Mouse (Mus musculus) skeletal muscle tissue, adult 2 months (tissue): Measurements from ENCODE around the gene Olfr1348.
"Not testable (repeated sequence)": the region's sequence is repeated elsewhere in the genome, so short reads cannot be mapped to it uniquely, and the experiment has no call there.

Experiments
- DNase-seq: peaks from one replicate; pipeline ENCODE4 v3.0.0-alpha.2; 2012; ENCODE audit warnings: low read depth, low spot score

Olfr1348 gene

GRCm38 (mm10) chr7:6508648-6509047 is at the start of gene Olfr1348:
TSS of gene Olfr1348 (minus strand) at chr7:6508748.
- DNase-seq, result no peak

DNA sequence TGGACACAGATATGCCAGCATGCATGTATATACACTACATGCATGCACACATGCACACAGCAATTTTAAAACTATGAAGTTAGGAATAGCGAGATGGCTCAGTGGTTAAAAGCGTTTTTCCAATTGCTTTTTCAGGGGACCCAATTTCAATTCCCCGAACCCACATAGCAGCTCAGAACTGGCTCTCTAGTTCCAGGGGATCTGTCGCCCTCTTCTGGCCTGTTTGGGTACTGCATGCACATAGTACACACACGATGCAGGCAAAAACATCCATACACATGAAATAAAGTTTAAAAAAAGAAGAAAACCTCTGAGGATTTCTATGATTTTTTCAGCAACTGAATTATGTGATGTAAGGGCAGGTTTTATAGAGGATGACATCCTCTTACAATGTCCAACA is 17.6 kb upstream of the Olfr1348 start:
- DNase-seq, result no peak

DNA sequence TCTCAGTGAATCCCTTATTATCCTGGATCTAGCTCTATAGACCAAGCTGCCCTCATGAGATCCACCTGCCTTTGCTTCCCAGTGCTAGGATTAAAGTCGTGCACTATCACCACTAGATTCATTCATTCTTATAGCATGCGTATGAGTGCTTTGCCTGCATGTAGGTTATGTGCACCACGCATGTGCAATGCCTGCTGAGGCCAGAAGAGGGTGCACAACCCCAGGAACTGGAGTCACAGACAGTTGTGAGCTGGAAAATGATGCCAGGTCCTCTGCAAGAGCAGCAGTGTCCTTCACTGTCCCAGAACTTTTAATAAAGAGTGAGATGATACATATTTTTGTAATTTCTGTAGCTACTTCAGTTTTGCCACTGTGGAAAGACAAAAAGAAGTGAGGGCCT is 16.5 kb upstream of the Olfr1348 start:
- no peak for DNase-seq

- no peak for DNase-seq
Measured at GRCm38 (mm10) chr7:6522850-6523249, 14.3 kb upstream of the Olfr1348 start, which contains the start of gene Olfr1349. TSS of gene Olfr1349 (minus strand) at chr7:6522950.

GRCm38 (mm10) chr7:6521666-6522065 is 13.1 kb upstream of the Olfr1348 start:
- DNase-seq, result no peak

DNA sequence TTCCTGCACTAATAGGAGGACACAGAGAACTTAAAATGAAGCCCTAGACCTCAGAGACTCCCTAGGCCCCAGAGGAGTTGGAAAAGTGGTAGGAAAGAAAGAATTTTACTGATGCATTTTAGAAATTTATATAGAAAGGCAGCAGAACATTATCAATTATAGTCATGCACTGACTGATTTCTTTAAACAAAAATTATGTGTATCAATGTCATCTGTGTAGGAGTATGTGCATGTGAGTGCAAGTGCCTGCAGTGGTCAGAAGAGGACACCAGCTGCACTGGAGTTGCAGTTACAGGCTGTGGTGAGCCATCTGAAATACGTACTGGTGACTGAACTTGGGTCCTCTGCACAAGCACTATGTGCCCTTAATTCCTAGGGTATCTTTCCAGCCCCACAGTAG is 8.9 kb downstream of the Olfr1348 start, which contains the start of gene Olfr1347:
TSS of gene Olfr1347 (minus strand) at position 101 of the 400 bp plus-strand sequence.
- DNase-seq, result no peak

GRCm38 (mm10) chr7:6486841-6487240 is 21.7 kb downstream of the Olfr1348 start, which contains the start of gene Olfr5:
TSS of gene Olfr5 (minus strand) at chr7:6486941.
- DNase-seq, result no peak

DNA sequence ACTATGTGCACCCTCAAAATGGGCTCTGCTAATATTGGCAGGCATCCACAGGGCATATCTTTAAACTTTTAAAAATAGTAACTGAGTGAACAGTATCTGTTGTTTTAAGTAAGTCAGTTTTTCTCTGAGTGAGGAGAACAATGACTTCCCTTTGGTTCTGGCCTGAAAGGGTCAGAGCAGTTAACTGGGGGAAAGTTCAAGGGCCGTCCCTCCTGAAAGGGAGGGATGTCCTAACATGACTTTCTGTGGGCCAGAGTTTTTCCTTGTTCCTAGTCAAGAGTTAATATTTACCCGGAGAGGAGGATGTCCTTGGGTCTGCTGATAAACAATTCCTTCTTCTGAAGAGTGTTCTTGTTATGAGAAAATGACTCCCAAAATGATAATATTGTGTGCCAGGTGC is 30.9 kb downstream of the Olfr1348 start:
- DNase-seq, result not testable (repeated sequence)

DNA sequence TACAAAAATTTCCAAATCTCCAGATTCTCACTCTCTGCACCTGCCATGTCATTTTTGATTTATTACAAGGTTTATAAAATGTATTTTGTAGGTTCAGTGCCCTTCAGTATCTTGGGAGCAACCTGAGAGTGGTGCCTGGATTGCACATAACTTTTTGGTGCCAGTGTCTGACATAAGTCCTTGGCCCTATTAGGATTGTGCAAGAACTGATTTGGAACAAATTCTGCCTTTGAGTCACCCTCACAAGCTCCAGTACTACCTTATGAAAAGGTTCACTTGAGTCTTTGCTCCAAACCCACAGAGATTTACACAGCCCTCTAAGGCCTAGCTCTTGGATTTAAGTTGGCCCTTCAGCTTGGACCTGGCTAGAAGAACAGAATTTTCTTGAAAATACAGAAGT is 41.6 kb downstream of the Olfr1348 start, which contains the start of gene Olfr1346:
TSS of gene Olfr1346 (plus strand) at position 151 of the 400 bp plus-strand sequence.
- no peak for DNase-seq

DNA sequence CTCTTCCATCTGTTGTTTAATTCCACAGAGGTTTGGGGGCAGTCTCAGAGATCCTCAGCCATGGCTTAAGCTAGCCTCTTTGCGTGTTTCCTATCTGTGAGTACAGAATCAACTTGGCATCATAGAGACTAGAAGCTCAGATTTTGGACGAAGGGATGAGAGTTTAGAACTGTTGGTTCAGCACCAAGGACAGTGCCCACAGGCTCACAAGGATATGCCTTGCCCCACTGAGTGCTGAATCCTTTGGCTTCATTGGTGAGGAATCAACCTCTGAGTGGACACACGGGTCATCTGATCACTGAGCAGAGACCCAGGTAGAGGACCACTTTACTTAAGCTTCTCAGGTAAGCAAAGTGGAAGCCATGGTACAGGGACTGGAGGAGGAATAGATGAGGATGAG is 52.1 kb downstream of the Olfr1348 start:
- DNase-seq, result no peak

DNA sequence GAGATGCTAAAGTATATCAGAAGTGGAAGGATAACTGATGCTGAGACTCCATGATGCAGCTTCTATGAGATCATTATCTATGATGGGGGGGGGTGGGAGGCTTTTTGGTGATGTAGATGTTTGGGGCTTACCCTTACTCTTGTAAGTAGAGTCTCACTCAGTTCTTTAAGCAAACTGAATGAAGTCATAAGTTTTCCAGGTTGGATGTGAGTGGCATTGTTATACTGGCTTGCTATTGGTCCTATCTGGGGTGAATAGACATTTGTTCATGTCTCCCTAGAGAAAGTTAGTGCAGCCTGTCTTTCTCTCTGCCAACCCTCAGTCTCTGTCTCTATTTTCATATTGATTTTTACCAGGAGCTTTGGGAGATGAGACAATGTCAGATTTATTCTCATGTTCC is 52.7 kb downstream of the Olfr1348 start, which contains the start of gene Olfr1336:
TSS of gene Olfr1336 (plus strand) at position 301 of the 400 bp plus-strand sequence.
- no peak for DNase-seq
